Mouse (Mus musculus) erythroid progenitor cell, adult 5-6 weeks (primary cell): ENCODE data around the gene Birc2. TPM values are rescaled to one million over a fixed set of nuclear protein-coding genes. Genes with fewer than 3 reads are reported as not detected.

ENCODE experiments used
- total RNA-seq, 2 experiments: library from RNA; stranded (forward) in 1 of 2; stranded (reverse) in 1 of 2; fragments of 150-400 nt in 1 of 2; fragments of 186-747, 209-891 nt in 1 of 2; gene quantifications; 2 replicates each; pipeline versions ENCODE4 v1.2.3 to v1.2.4; 2015 to 2017; ENCODE audit warnings: low replicate concordance in 2 of 2

Gene Birc2
- total RNA-seq, 2 experiments from 2014 or later = 45.6 to 59.9 TPM

Other genes with a start within 250 kb of the Birc2 start
- not detected in 2 replicates for gene Mmp20, start 208.8 kb downstream of the Birc2 start, total RNA-seq (2015; ENCODE audit: low replicate concordance)
- gene Mmp20, start 208.8 kb downstream of the Birc2 start, total RNA-seq (2017; ENCODE audit: low replicate concordance) = not detected in 2 replicates
- gene Mmp7, start 145.0 kb downstream of the Birc2 start, total RNA-seq (2015; ENCODE audit: low replicate concordance) = not detected in 2 replicates
- not detected in 2 replicates for gene Mmp7, start 145.0 kb downstream of the Birc2 start, total RNA-seq (2017; ENCODE audit: low replicate concordance)
- 57.3 and 114 TPM in 2 replicates for gene Tmem123, start 73.0 kb downstream of the Birc2 start, total RNA-seq (2015; ENCODE audit: low replicate concordance)
- 46.1 and 53.9 TPM in 2 replicates for gene Tmem123, start 73.0 kb downstream of the Birc2 start, total RNA-seq (2017; ENCODE audit: low replicate concordance)
- 6.7 and 12.3 TPM in 2 replicates for gene Birc3, start 36.1 kb upstream of the Birc2 start, total RNA-seq (2015; ENCODE audit: low replicate concordance)
- 12.0 and 18.7 TPM in 2 replicates for gene Birc3, start 36.1 kb upstream of the Birc2 start, total RNA-seq (2017; ENCODE audit: low replicate concordance)
- gene Yap1, start 167.5 kb upstream of the Birc2 start, total RNA-seq (2015; ENCODE audit: low replicate concordance) = 2.5 TPM in 1 of 2 replicates, not detected in the other
- not detected in 2 replicates for gene Yap1, start 167.5 kb upstream of the Birc2 start, total RNA-seq (2017; ENCODE audit: low replicate concordance)
- not detected in 2 replicates for gene Cfap300, start 205.8 kb upstream of the Birc2 start, total RNA-seq (2015; ENCODE audit: low replicate concordance)
- not detected in 2 replicates for gene Cfap300, start 205.8 kb upstream of the Birc2 start, total RNA-seq (2017; ENCODE audit: low replicate concordance)